Mouse (Mus musculus): ENCODE results near the gene Zdhhc5.

GRCm38 (mm10) chr2:84715562-84716361 is 782 bp upstream of the Zdhhc5 start:
- TF ChIP-seq CTCF (conservative IDR thresholded peaks at IDR 0.05; ENCODE audit: low read length), result no peak
- TF ChIP-seq POU5F1 (IDR thresholded peaks at IDR 0.05; ENCODE audit: borderline replicate concordance, low read length), result no peak
- TF ChIP-seq NANOG (IDR thresholded peaks at IDR 0.05; ENCODE audit: borderline replicate concordance, low read length), result no peak
